Mouse (Mus musculus): ENCODE measurements around the gene Hist1h1a. TPM values are rescaled to one million over a fixed set of nuclear protein-coding genes. Genes with fewer than 3 reads are reported as not detected.
A peak's percentile ranks its signal among the peaks of the same experiment; 100 is the strongest.

Gene Hist1h1a
- total and polyA plus RNA-seq, 3 experiments: 4.1 to 2,211 TPM; not detected in 1

GRCm38 (mm10) chr13:23764324-23765171 lies 1.1 kb downstream of the Hist1h1a start:
- no peaks in the 10 kb centered on the region; the same call in 1 of the 2 replicates for H3K79me2 ChIP-seq (ENCODE audit: control insufficient read depth, insufficient read depth, low read length, poor library complexity)
- peak overlapping the region; percentile 93 for H3K27ac ChIP-seq (ENCODE audit: control insufficient read depth, low read depth, low read length)
- H3K36me3 ChIP-seq (ENCODE audit: control insufficient read depth in 1 of 2, insufficient read depth in 2 of 2, low read length in 2 of 2): peaks cover 0 to 30% of the 10 kb centered on the region in 2 experiments; a peak in 2 of 4 replicates
- H3K4me3 ChIP-seq (ENCODE audit: control insufficient read depth in 1 of 2, insufficient read depth in 1 of 2, low read depth in 2 of 2, low read length in 2 of 2): peak overlapping the region; percentile 5 to 41
- peaks cover 6 to 17% of the 10 kb centered on the region in 2 experiments for H3K4me1 ChIP-seq (ENCODE audit: control insufficient read depth in 1 of 2, insufficient read depth in 2 of 2, low read length in 2 of 2)
- peak; percentile 88 for DNase-seq (ENCODE audit: low read depth, low spot score)
- no peaks in the 10 kb centered on the region for H3K27me3 ChIP-seq (ENCODE audit: control insufficient read depth in 1 of 2, insufficient read depth in 2 of 2, low read length in 2 of 2)
- H3K9me3 ChIP-seq (replicated peaks; ENCODE audit: insufficient read depth, low read length): no peaks in the 10 kb centered on the region
- TF ChIP-seq RAD21 (IDR thresholded peaks at IDR 0.05; ENCODE audit: low read depth, low read length): no peak
- no peak for TF ChIP-seq TBP (IDR thresholded peaks at IDR 0.05; ENCODE audit: low read depth, low read length)
- peak; percentile 75 to 83 for TF ChIP-seq POLR2A (IDR thresholded peaks at IDR 0.05; ENCODE audit: control insufficient read depth in 1 of 2, insufficient read depth in 1 of 2, low read depth in 1 of 2, low read length in 2 of 2, poor library complexity in 1 of 2)
- TF ChIP-seq POLR2AphosphoS2 (IDR thresholded peaks at IDR 0.05; ENCODE audit: low read length): no peak
- peak; percentile 68; the same call in 1 of the 2 replicates for TF ChIP-seq POLR2AphosphoS5 (IDR thresholded peaks at IDR 0.05; ENCODE audit: borderline replicate concordance, low read depth, low read length)
- peak; percentile 51; the same call in 1 of the 2 replicates for TF ChIP-seq TAL1 (IDR thresholded peaks at IDR 0.05; ENCODE audit: low read length)
- no peak for TF ChIP-seq MEF2A (IDR thresholded peaks at IDR 0.05; ENCODE audit: extremely low read depth, insufficient replicate concordance, low read depth, low read length, poor library complexity, severe bottlenecking)
- peak overlapping the region; percentile 85 for H3K9ac ChIP-seq (ENCODE audit: control insufficient read depth, low read depth, low read length, poor library complexity, severe bottlenecking)

GRCm38 (mm10) chr13:23765172-23765513 lies 1.7 kb downstream of the Hist1h1a start:
- peaks cover 6 to 18% of the 10 kb centered on the region in 2 experiments for H3K4me1 ChIP-seq (ENCODE audit: control insufficient read depth in 1 of 2, insufficient read depth in 2 of 2, low read length in 2 of 2)
- DNase-seq (ENCODE audit: low read depth, low spot score): peak; percentile 85
- H3K27ac ChIP-seq (ENCODE audit: control insufficient read depth, low read depth, low read length): peak overlapping the region; percentile 93

GRCm38 (mm10) chr13:23766772-23767171 lies 3.3 kb downstream of the Hist1h1a start:
- no peak for TF ChIP-seq MYC (IDR thresholded peaks at IDR 0.05; ENCODE audit: low read depth, low read length)
- TF ChIP-seq POLR2AphosphoS2 (IDR thresholded peaks at IDR 0.05; ENCODE audit: low read length): no peak
- no peak overlapping the region for H3K9ac ChIP-seq (ENCODE audit: control insufficient read depth, low read depth, low read length, poor library complexity, severe bottlenecking)
- H3K79me2 ChIP-seq (ENCODE audit: control insufficient read depth, insufficient read depth, low read length, poor library complexity): no peaks in the 10 kb centered on the region; the same call in 1 of the 2 replicates
- H3K36me3 ChIP-seq (ENCODE audit: control insufficient read depth in 1 of 2, insufficient read depth in 2 of 2, low read length in 2 of 2): peaks cover 0 to 27% of the 10 kb centered on the region in 2 experiments; a peak in 2 of 4 replicates
- H3K27ac ChIP-seq (ENCODE audit: control insufficient read depth, low read depth, low read length): no peak overlapping the region
- H3K4me1 ChIP-seq (ENCODE audit: control insufficient read depth in 1 of 2, insufficient read depth in 2 of 2, low read length in 2 of 2): peaks cover 6 to 18% of the 10 kb centered on the region in 2 experiments
- H3K27me3 ChIP-seq (ENCODE audit: control insufficient read depth in 1 of 2, insufficient read depth in 2 of 2, low read length in 2 of 2): no peaks in the 10 kb centered on the region
- H3K4me3 ChIP-seq (ENCODE audit: control insufficient read depth in 1 of 2, insufficient read depth in 1 of 2, low read depth in 2 of 2, low read length in 2 of 2): no peak overlapping the region
- no peak for DNase-seq (ENCODE audit: low read depth, low spot score)
- H3K9me3 ChIP-seq (replicated peaks; ENCODE audit: insufficient read depth, low read length): no peaks in the 10 kb centered on the region

More at GRCm38 (mm10) chr13:23765172-23765513, 1.7 kb downstream of the Hist1h1a start:
- Histone ChIP-seq H3K27me3 (ENCODE audit: control insufficient read depth in 1 of 2, insufficient read depth in 2 of 2, low read length in 2 of 2) (no peaks in the 10 kb centered on the region), H3K4me3 (ENCODE audit: control insufficient read depth in 1 of 2, insufficient read depth in 1 of 2, low read depth in 2 of 2, low read length in 2 of 2) (peak overlapping the region in 1 of 2 experiments; percentile 41; a peak in 2 of 4 replicates), H3K9ac (ENCODE audit: control insufficient read depth, low read depth, low read length, poor library complexity, severe bottlenecking) (peak overlapping the region; percentile 85), H3K79me2 (ENCODE audit: control insufficient read depth, insufficient read depth, low read length, poor library complexity) (no peaks in the 10 kb centered on the region; the same call in 1 of the 2 replicates), H3K9me3 (replicated peaks; ENCODE audit: insufficient read depth, low read length) (no peaks in the 10 kb centered on the region), H3K36me3 (ENCODE audit: control insufficient read depth in 1 of 2, insufficient read depth in 2 of 2, low read length in 2 of 2) (peaks cover 0 to 27% of the 10 kb centered on the region in 2 experiments; a peak in 2 of 4 replicates)
- no peak for TF ChIP-seq NRF1 (IDR thresholded peaks at IDR 0.05; ENCODE audit: insufficient read depth, low read depth, low read length, poor library complexity, severe bottlenecking)
- peak; percentile 75 for TF ChIP-seq TAL1 (IDR thresholded peaks at IDR 0.05; ENCODE audit: low read length)

Measured in MEL (cell line).